Mouse (Mus musculus): ENCODE data around the gene Ttc28.
A peak's percentile ranks its signal among the peaks of the same experiment; 100 is the strongest.

The Ttc28 gene

GRCm38 (mm10) chr5:110960067-110960466 lies 80.5 kb downstream of the Ttc28 start:
- DNase-seq (ENCODE audit: low spot score in 2 of 2) = no peak

GRCm38 (mm10) chr5:110960890-110961289 lies 81.3 kb downstream of the Ttc28 start:
- no peak for DNase-seq (ENCODE audit: low spot score in 2 of 2)

- no peak for DNase-seq (ENCODE audit: low spot score in 2 of 2)
Observed at GRCm38 (mm10) chr5:110967483-110968055, 88.0 kb downstream of the Ttc28 start.

GRCm38 (mm10) chr5:110968566-110968965 lies 89.0 kb downstream of the Ttc28 start:
- no peak for DNase-seq (ENCODE audit: low spot score in 2 of 2)

- DNase-seq (ENCODE audit: low spot score in 2 of 2) = no peak
Observed at GRCm38 (mm10) chr5:110970162-110970780, 90.7 kb downstream of the Ttc28 start.

- no peak for DNase-seq (ENCODE audit: low spot score in 2 of 2)
Observed at GRCm38 (mm10) chr5:110976721-110977120, 97.1 kb downstream of the Ttc28 start.

- DNase-seq (ENCODE audit: low spot score in 2 of 2) = no peak
Observed at GRCm38 (mm10) chr5:110977796-110978195, 98.2 kb downstream of the Ttc28 start.

GRCm38 (mm10) chr5:110978461-110978860 lies 98.9 kb downstream of the Ttc28 start:
- DNase-seq (ENCODE audit: low spot score in 2 of 2) = peak; percentile 35 to 76

GRCm38 (mm10) chr5:110979011-110979860 lies 99.6 kb downstream of the Ttc28 start:
- DNase-seq (ENCODE audit: low spot score in 2 of 2) = no peak

GRCm38 (mm10) chr5:110979861-110980346 lies 100.3 kb downstream of the Ttc28 start:
- peak in 1 of 2 experiments; percentile 14 for DNase-seq (ENCODE audit: low spot score in 2 of 2)

- DNase-seq (ENCODE audit: low spot score in 2 of 2) = no peak
Observed at GRCm38 (mm10) chr5:110980576-110980975, 101.0 kb downstream of the Ttc28 start.

- no peak for DNase-seq (ENCODE audit: low spot score in 2 of 2)
Observed at GRCm38 (mm10) chr5:110982436-110982835, 102.8 kb downstream of the Ttc28 start.

- DNase-seq (ENCODE audit: low spot score in 2 of 2) = no peak
Observed at GRCm38 (mm10) chr5:110984136-110984681, 104.6 kb downstream of the Ttc28 start.

GRCm38 (mm10) chr5:110996835-110997539 lies 117.4 kb downstream of the Ttc28 start:
- peak in 1 of 2 experiments; percentile 17 for DNase-seq (ENCODE audit: low spot score in 2 of 2)

GRCm38 (mm10) chr5:110997692-110998091 lies 118.1 kb downstream of the Ttc28 start:
- DNase-seq (ENCODE audit: low spot score in 2 of 2) = no peak

- DNase-seq (ENCODE audit: low spot score in 2 of 2) = no peak
Observed at GRCm38 (mm10) chr5:110998298-110998697, 118.7 kb downstream of the Ttc28 start.

- no peak for DNase-seq (ENCODE audit: low spot score in 2 of 2)
Observed at GRCm38 (mm10) chr5:111000953-111001352, 121.3 kb downstream of the Ttc28 start.

- DNase-seq (ENCODE audit: low spot score in 2 of 2) = no peak
Observed at GRCm38 (mm10) chr5:111003220-111003619, 123.6 kb downstream of the Ttc28 start.

- DNase-seq (ENCODE audit: low spot score in 2 of 2) = no peak
Observed at GRCm38 (mm10) chr5:111003750-111004149, 124.1 kb downstream of the Ttc28 start.

- DNase-seq (ENCODE audit: low spot score in 2 of 2) = no peak
Observed at GRCm38 (mm10) chr5:111006272-111007135, 126.9 kb downstream of the Ttc28 start.

GRCm38 (mm10) chr5:111007136-111007500 lies 127.5 kb downstream of the Ttc28 start:
- no peak for DNase-seq (ENCODE audit: low spot score in 2 of 2)
